Mouse (Mus musculus) cerebellum, adult 2 months (tissue): Measurements from ENCODE around the gene Tuba3a.

Source experiments
- CTCF ChIP-seq: fragments of 200-500 bp; IDR thresholded peaks from 2 replicates; pipeline ENCODE4 v1.5.1; 2011; ENCODE audit warnings: low read depth, mild to moderate bottlenecking, control low read depth, low read length, moderate library complexity, borderline replicate concordance; ENCODE audit not compliant: insufficient read depth
- POLR2A ChIP-seq: fragments of 200-500 bp; IDR thresholded peaks from 2 replicates; pipeline ENCODE4 v1.6.1; 2011; ENCODE audit warnings: low read length, control low read depth, borderline replicate concordance; ENCODE audit not compliant: insufficient read depth

- no peak for TF ChIP-seq CTCF
- no peak for TF ChIP-seq POLR2A
These were observed 46.3 kb downstream of the Tuba3a start for GRCm38 (mm10) chr6:125239547-125239946.
